Mouse (Mus musculus) T-cell, adult 2 months (primary cell): ENCODE results near the gene Ankrd10.
"Not testable (repeated sequence)": the region's sequence is repeated elsewhere in the genome, so short reads cannot be mapped to it uniquely, and the experiment has no call there.

Experiments
- DNase-seq: peaks from one replicate; pipeline ENCODE4 v3.0.0; 2022; ENCODE audit warnings: low spot score

Gene Ankrd10

GRCm38 (mm10) chr8:11614126-11614835, 21.3 kb downstream of the Ankrd10 start:
- DNase-seq, result no peak

GRCm38 (mm10) chr8:11608848-11609247, 26.7 kb downstream of the Ankrd10 start:
- no peak for DNase-seq

GRCm38 (mm10) chr8:11602006-11602680, 33.4 kb downstream of the Ankrd10 start:
- peak; percentile 65 for DNase-seq

- DNase-seq, result no peak
These were observed 35.1 kb downstream of the Ankrd10 start for GRCm38 (mm10) chr8:11600301-11600951.

- no peak for DNase-seq
These were observed 42.2 kb downstream of the Ankrd10 start for GRCm38 (mm10) chr8:11593222-11593884.

GRCm38 (mm10) chr8:11592296-11592695, 43.3 kb downstream of the Ankrd10 start:
- DNase-seq, result no peak

GRCm38 (mm10) chr8:11591837-11592236, 43.7 kb downstream of the Ankrd10 start:
- no peak for DNase-seq

GRCm38 (mm10) chr8:11586374-11586745, 49.2 kb downstream of the Ankrd10 start:
- DNase-seq, result no peak

GRCm38 (mm10) chr8:11585513-11586373, 49.8 kb downstream of the Ankrd10 start:
- no peak for DNase-seq

GRCm38 (mm10) chr8:11575604-11576384, 59.8 kb downstream of the Ankrd10 start:
- no peak for DNase-seq

GRCm38 (mm10) chr8:11574911-11575603, 60.5 kb downstream of the Ankrd10 start:
- DNase-seq, result no peak

GRCm38 (mm10) chr8:11572428-11572827, 63.1 kb downstream of the Ankrd10 start:
- no peak for DNase-seq

GRCm38 (mm10) chr8:11571950-11572349, 63.6 kb downstream of the Ankrd10 start:
- DNase-seq, result no peak

GRCm38 (mm10) chr8:11570742-11571141, 64.8 kb downstream of the Ankrd10 start:
- DNase-seq, result no peak

GRCm38 (mm10) chr8:11569260-11570097, 66.1 kb downstream of the Ankrd10 start:
- DNase-seq, result no peak

GRCm38 (mm10) chr8:11568193-11568592, 67.4 kb downstream of the Ankrd10 start:
- DNase-seq, result not testable (repeated sequence)

GRCm38 (mm10) chr8:11564721-11565120, 70.8 kb downstream of the Ankrd10 start:
- DNase-seq, result no peak

- DNase-seq, result no peak
These were observed 71.3 kb downstream of the Ankrd10 start for GRCm38 (mm10) chr8:11564236-11564635.
